Mouse (Mus musculus) lung, postnatal 0 days (tissue): ENCODE measurements around the gene Notch4. TPM values are rescaled to one million over a fixed set of nuclear protein-coding genes. Genes with fewer than 3 reads are reported as not detected.
A peak's percentile ranks its signal among the peaks of the same experiment; 100 is the strongest.

Source experiments
- ATAC-seq: fragments of 200-750 bp; cut with Nextera tagmentation; 2 replicates; pipeline ENCODE4 v1.8.0; 2017; ENCODE audit warnings: moderate library complexity
- DNase-seq: peaks from one replicate; pipeline ENCODE4 v3.0.0-alpha.2; 2016; ENCODE audit warnings: low spot score
- H3K27ac ChIP-seq: fragments of 300-500 bp; sonication (generic); 2 replicates; pipeline ENCODE4 v1.5.1; 2014; ENCODE audit warnings: antibody characterized with exemption, mild to moderate bottlenecking, low read length, mixed read lengths
- H3K27me3 ChIP-seq: fragments of 300-500 bp; sonication (generic); replicated peaks from 2 replicates; pipeline ENCODE4 v1.6.1; 2014; ENCODE audit warnings: low read length, mixed read lengths; ENCODE audit not compliant: insufficient read depth
- H3K36me3 ChIP-seq: fragments of 300-500 bp; sonication (generic); 2 replicates; pipeline ENCODE4 v1.6.1; 2014; ENCODE audit warnings: low read length, mixed read lengths; ENCODE audit not compliant: insufficient read depth
- H3K4me1 ChIP-seq: fragments of 300-500 bp; sonication (generic); 2 replicates; pipeline ENCODE4 v1.6.1; 2014; ENCODE audit warnings: antibody characterized with exemption, low read depth, low read length, mixed read lengths; ENCODE audit not compliant: insufficient read depth
- H3K4me2 ChIP-seq: fragments of 300-500 bp; sonication (generic); replicated peaks from 2 replicates; pipeline ENCODE4 v1.6.1; 2014; ENCODE audit warnings: low read depth, mild to moderate bottlenecking, low read length, moderate library complexity, mixed read lengths
- H3K4me3 ChIP-seq: fragments of 300-500 bp; sonication (generic); 2 replicates; pipeline ENCODE4 v1.5.1; 2014; ENCODE audit warnings: low read depth, low read length
- H3K9ac ChIP-seq: fragments of 300-500 bp; sonication (generic); replicated peaks from 2 replicates; pipeline ENCODE4 v1.6.1; 2014; ENCODE audit warnings: low read depth, mild to moderate bottlenecking
- H3K9me3 ChIP-seq: fragments of 300-500 bp; sonication (generic); 2 replicates; pipeline ENCODE4 v1.6.1; 2016; ENCODE audit warnings: low read length, mixed read lengths
- CTCF ChIP-seq: IDR thresholded peaks from 2 replicates; pipeline ENCODE4 v1.5.1; 2016; ENCODE audit warnings: antibody characterized with exemption, mild to moderate bottlenecking
- EP300 ChIP-seq: IDR thresholded peaks from 2 replicates; pipeline ENCODE4 v1.6.1; 2016; ENCODE audit warnings: antibody characterized with exemption, mild to moderate bottlenecking, control low read depth
- WGBS: fragments of 180-500 bp; shearing (Covaris S2); extraction: QIAGEN DNeasy Blood & Tissue Kit; methylation state at CpG from one replicate; pipeline ENCODE4 v1.1.7; 2014; 5-methylcytosine and 5-hydroxymethylcytosine counted together
- polyA plus RNA-seq: library from polyadenylated mRNA; unstranded; fragments of >200 nt; fragmentation: Nextera tagmentation; extraction: Ambion mirVana; gene quantifications from 2 replicates; pipeline ENCODE4 v1.2.1, GENCODE M21; 2015

The Notch4 gene
- polyA plus RNA-seq, 1 experiment from 2014 or later: 24.8 TPM

- Histone ChIP-seq H3K27ac (no peak overlapping the region), H3K4me2 (no peak overlapping the region), H3K9ac (no peak overlapping the region), H3K27me3 (no peaks in the 10 kb centered on the region), H3K4me3 (no peak overlapping the region), H3K36me3 (no peaks in the 10 kb centered on the region), H3K9me3 (no peaks in the 10 kb centered on the region), H3K4me1 (no peaks in the 10 kb centered on the region)
- TF ChIP-seq EP300 (no peak), CTCF (no peak)
- WGBS: 90% methylated on average over 1 of the region's 1 CpGs
- ATAC-seq (no peak), DNase-seq (no peak)
Measured at GRCm38 (mm10) chr17:34546797-34547196, 17.3 kb upstream of the Notch4 start.

- Histone ChIP-seq H3K4me3 (no peak overlapping the region), H3K27ac (no peak overlapping the region), H3K4me2 (no peak overlapping the region), H3K36me3 (no peaks in the 10 kb centered on the region), H3K4me1 (no peaks in the 10 kb centered on the region), H3K9ac (no peak overlapping the region), H3K9me3 (no peaks in the 10 kb centered on the region), H3K27me3 (no peaks in the 10 kb centered on the region)
- 88% methylated on average over 4 of the region's 4 CpGs for WGBS
- DNase-seq (no peak), ATAC-seq (no peak)
- TF ChIP-seq EP300 (no peak), CTCF (no peak)
Measured at GRCm38 (mm10) chr17:34547601-34548000, 16.5 kb upstream of the Notch4 start.

- no peak for ATAC-seq
- no peak overlapping the region for H3K27ac ChIP-seq
- no peaks in the 10 kb centered on the region for H3K4me1 ChIP-seq
- H3K4me2 ChIP-seq: no peak overlapping the region
- H3K9me3 ChIP-seq: no peaks in the 10 kb centered on the region
- no peak overlapping the region for H3K4me3 ChIP-seq
- no peak overlapping the region for H3K9ac ChIP-seq
- no peaks in the 10 kb centered on the region for H3K36me3 ChIP-seq
- no peak for DNase-seq
- H3K27me3 ChIP-seq: no peaks in the 10 kb centered on the region
- WGBS: 80% methylated on average over 3 of the region's 3 CpGs
- TF ChIP-seq CTCF (no peak), EP300 (no peak)
Measured at GRCm38 (mm10) chr17:34549156-34549555, 14.9 kb upstream of the Notch4 start.

DNA sequence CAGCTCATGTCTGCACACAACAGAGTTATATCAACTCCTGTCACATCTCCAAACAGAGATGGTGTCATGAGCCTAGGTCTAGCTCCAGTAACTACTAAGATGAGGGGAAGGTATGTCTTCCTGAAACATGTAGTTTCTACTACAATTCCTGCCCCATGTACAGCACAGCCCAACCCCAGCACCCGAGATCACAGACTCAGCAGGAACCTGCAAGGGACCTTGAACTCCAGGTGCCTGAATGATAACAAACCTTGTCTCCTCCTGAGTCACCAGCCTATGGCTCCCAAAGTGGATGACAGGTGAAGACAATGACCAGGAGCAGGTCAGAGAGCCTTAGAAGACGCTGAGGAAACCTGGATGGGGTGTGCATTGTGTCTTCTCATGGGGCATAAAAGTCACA is 14.2 kb upstream of the Notch4 start:
- Histone ChIP-seq H3K9ac (no peak overlapping the region), H3K9me3 (no peaks in the 10 kb centered on the region), H3K27me3 (no peaks in the 10 kb centered on the region), H3K27ac (no peak overlapping the region), H3K4me1 (no peaks in the 10 kb centered on the region), H3K4me2 (no peak overlapping the region), H3K36me3 (no peaks in the 10 kb centered on the region), H3K4me3 (no peak overlapping the region)
- TF ChIP-seq EP300 (no peak), CTCF (no peak)
- WGBS: 62% methylated on average over 2 of the region's 2 CpGs
- ATAC-seq (no peak), DNase-seq (no peak)

GRCm38 (mm10) chr17:34555483-34555882 is 8.6 kb upstream of the Notch4 start:
- 27% methylated on average over 5 of the region's 5 CpGs for WGBS
- Histone ChIP-seq H3K9me3 (no peaks in the 10 kb centered on the region), H3K27ac (no peak overlapping the region), H3K9ac (no peak overlapping the region), H3K4me1 (no peaks in the 10 kb centered on the region), H3K4me3 (no peak overlapping the region), H3K4me2 (no peak overlapping the region), H3K27me3 (no peaks in the 10 kb centered on the region), H3K36me3 (no peaks in the 10 kb centered on the region)
- no peak for TF ChIP-seq EP300
- TF ChIP-seq CTCF: peak; percentile 97
- DNase-seq (peak; percentile 79), ATAC-seq (peak; percentile 67)

GRCm38 (mm10) chr17:34556406-34556805 is 7.7 kb upstream of the Notch4 start:
- no peaks in the 10 kb centered on the region for H3K9me3 ChIP-seq
- H3K27me3 ChIP-seq: no peaks in the 10 kb centered on the region
- no peak overlapping the region for H3K4me3 ChIP-seq
- no peak for DNase-seq
- WGBS: 71% methylated on average over 8 of the region's 8 CpGs
- H3K36me3 ChIP-seq: no peaks in the 10 kb centered on the region
- H3K9ac ChIP-seq: no peak overlapping the region
- no peak for ATAC-seq
- TF ChIP-seq EP300: no peak
- no peak for TF ChIP-seq CTCF
- H3K27ac ChIP-seq: no peak overlapping the region
- no peak overlapping the region for H3K4me2 ChIP-seq
- H3K4me1 ChIP-seq: no peaks in the 10 kb centered on the region

DNA sequence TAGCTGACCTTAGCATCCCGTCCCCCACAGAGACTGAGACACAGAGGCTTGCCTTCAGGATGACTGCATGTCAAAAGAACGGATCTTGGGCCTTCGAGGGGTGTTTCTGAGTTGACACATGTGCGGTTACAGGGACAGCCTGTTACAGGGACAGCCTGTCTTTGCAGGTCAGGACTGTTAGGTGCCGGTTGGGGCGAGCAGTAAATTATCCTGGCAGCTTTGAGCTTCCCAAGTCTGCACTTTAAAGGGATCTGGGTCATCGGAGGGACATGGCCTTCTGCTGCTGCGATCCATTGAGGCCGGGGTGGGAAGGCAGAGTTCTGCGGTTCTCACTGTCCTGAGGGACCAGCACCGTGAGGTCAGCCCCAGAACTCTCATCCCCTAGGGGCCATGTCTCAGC is 6.7 kb upstream of the Notch4 start:
- no peak overlapping the region for H3K9ac ChIP-seq
- H3K4me2 ChIP-seq: no peak overlapping the region
- no peaks in the 10 kb centered on the region for H3K9me3 ChIP-seq
- H3K27ac ChIP-seq: peak overlapping the region; percentile 54
- no peaks in the 10 kb centered on the region for H3K36me3 ChIP-seq
- H3K4me1 ChIP-seq: no peaks in the 10 kb centered on the region
- no peak overlapping the region for H3K4me3 ChIP-seq
- TF ChIP-seq EP300: no peak
- no peak for TF ChIP-seq CTCF
- no peaks in the 10 kb centered on the region for H3K27me3 ChIP-seq
- no peak for DNase-seq
- ATAC-seq: no peak
- 58% methylated on average over 11 of the region's 11 CpGs for WGBS
